Mouse (Mus musculus): Measurements from ENCODE around the gene BC055324. TPM values are rescaled to one million over a fixed set of nuclear protein-coding genes. Genes with fewer than 3 reads are reported as not detected.

Gene BC055324
- polyA plus RNA-seq, 1 experiment = not detected

DNA sequence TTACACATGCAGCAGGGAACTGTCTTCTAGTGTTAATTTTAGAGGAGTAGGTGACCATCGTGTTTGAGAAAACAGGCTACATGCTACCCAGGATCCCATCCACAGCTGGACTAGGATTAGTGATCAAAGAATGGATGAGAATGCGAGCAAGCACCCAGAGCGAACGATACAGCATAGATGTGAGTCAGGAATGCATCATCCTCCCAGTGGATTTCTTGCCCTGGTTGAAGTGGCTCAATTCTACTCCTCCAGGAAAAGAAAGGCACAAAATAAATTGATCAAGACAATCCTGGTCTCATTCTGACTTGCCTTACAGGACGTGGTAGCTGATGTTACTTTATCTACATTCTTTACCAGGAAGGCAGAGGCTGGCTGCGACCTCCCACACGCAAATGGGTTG, 65.8 kb downstream of the BC055324 start, which contains the start of gene Scyl3:
Scyl3 (plus strand) TSS at position 255 of the 400 bp plus-strand sequence.
- Histone ChIP-seq H3K4me1 (ENCODE audit: control insufficient read depth, insufficient read depth, low read length) (peaks cover 9% of the 10 kb centered on the region), H3K4me3 (ENCODE audit: insufficient read depth, low read depth, low read length) (peak within 1 kb of the TSS; percentile 96), H3K27ac (ENCODE audit: insufficient read depth, low read depth, low read length) (peak within 1 kb of the TSS; percentile 92)
- no peak for TF ChIP-seq POLR2A (IDR thresholded peaks at IDR 0.05; ENCODE audit: insufficient read depth, low read depth, low read length)
- no peak for TF ChIP-seq CTCF (IDR thresholded peaks at IDR 0.05; ENCODE audit: insufficient read depth, low read depth, low read length)
- 34% methylated on average over 7 of the region's 7 CpGs for WGBS

DNA sequence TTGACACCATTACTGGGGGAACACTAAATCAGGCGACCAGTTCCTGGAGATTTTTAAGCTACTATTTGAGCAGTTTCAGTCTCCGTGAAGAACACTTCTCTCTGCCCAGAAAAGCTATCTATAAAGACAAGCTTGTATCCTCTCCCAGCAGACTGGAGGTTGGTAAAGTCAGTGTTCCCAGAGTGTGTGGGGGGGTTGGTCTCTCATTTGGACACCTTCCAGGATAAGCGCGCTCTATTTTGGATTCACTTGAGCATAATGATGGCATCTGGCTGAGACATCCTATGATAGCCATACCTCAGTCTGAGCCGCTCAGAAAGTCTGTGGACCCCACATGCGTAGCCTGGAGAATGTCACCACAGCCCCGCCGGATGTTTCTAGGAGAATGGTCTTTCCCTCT, 70.5 kb downstream of the BC055324 start:
- 74% methylated on average over 8 of the region's 8 CpGs for WGBS
- no peaks in the 10 kb centered on the region for H3K4me1 ChIP-seq (ENCODE audit: control insufficient read depth, insufficient read depth, low read length)
- TF ChIP-seq POLR2A (IDR thresholded peaks at IDR 0.05; ENCODE audit: insufficient read depth, low read depth, low read length) = no peak
- no peak for TF ChIP-seq CTCF (IDR thresholded peaks at IDR 0.05; ENCODE audit: insufficient read depth, low read depth, low read length)
- H3K27ac ChIP-seq (ENCODE audit: insufficient read depth, low read depth, low read length) = no peak overlapping the region
- H3K4me3 ChIP-seq (ENCODE audit: insufficient read depth, low read depth, low read length) = no peak overlapping the region

DNA sequence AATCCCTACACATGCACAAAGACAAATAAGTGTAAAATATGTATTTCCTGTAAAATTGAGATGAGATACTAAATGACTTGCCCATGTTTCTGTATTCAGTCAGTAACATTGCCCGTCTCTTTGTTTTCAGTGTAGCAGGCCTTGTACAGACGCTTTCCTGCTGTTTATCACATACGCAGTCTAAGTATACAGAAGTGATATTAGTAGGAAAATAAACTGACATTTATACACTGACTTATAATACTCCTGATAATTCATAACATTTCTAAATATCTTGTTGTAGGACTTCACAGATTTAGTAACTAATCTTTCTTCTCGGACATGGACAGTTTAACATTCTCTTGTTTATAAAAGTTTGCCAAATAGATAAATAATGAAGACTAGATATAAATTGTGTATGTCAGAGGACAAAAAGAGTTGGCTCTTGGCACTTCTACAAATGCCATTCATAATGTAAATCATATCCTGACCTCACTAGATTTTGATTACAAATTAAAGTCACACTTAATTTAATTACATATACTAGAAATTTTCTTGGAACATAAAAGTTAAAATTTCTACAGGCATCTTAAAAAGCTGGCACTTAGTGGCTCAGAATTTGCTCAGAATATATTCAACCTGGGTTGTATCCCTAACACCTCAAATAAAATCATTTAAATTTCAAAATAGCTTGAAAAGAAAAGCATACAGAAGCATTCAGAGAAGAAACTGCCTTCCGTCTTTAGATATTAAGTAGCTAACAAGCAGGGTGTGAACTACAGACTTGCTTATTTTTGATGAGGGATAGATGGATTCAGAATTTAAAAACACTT, 77.0 kb downstream of the BC055324 start:
- TF ChIP-seq CTCF (IDR thresholded peaks at IDR 0.05; ENCODE audit: insufficient read depth, low read depth, low read length) = no peak
- no peak for TF ChIP-seq POLR2A (IDR thresholded peaks at IDR 0.05; ENCODE audit: insufficient read depth, low read depth, low read length)
- WGBS = 96% methylated on average over 5 of the region's 5 CpGs
- no peak overlapping the region for H3K27ac ChIP-seq (ENCODE audit: insufficient read depth, low read depth, low read length)
- no peak overlapping the region for H3K4me3 ChIP-seq (ENCODE audit: insufficient read depth, low read depth, low read length)
- no peaks in the 10 kb centered on the region for H3K4me1 ChIP-seq (ENCODE audit: control insufficient read depth, insufficient read depth, low read length)

DNA sequence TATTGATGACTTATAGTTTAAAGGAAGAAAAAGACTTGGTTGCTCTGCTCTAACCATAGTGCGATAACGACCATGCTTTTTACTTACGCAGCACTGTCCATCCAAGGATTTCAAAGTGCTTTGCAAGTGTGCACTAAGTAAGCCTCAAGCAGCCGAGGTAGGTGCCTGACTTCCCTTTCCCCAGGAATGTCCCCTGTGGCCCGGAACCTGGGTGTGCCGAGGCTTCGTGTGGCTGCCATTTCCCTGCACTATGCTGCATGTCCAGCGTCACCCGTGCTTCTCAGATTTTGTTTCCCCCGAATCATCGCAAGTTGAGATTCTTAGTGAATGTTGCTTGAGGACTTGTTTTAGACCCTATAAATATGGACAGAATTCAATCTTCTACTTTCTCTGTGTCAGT, 82.6 kb downstream of the BC055324 start:
- WGBS = 92% methylated on average over 11 of the region's 11 CpGs
- TF ChIP-seq POLR2A (IDR thresholded peaks at IDR 0.05; ENCODE audit: insufficient read depth, low read depth, low read length) (no peak), CTCF (IDR thresholded peaks at IDR 0.05; ENCODE audit: insufficient read depth, low read depth, low read length) (no peak)
- no peak overlapping the region for H3K27ac ChIP-seq (ENCODE audit: insufficient read depth, low read depth, low read length)

DNA sequence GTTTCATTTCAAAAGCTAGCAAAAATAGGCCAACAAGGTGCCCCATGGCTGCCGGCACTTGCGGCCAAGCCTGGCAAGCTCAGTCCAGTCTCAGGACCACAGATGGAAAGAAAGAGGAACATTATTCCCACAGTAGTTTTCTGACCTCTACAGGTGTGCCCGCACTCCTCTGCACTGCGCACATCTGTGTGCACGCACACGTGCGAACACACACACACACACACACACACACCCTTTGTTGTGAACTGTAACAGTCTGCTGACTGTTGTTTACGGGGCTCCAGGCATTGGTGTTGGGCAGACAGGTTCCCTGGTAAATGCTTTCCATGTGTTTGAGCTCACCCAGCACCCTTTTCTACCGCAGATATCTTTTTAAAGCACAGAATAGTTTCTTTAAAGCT, 83.8 kb downstream of the BC055324 start:
- Histone ChIP-seq H3K4me3 (ENCODE audit: insufficient read depth, low read depth, low read length) (no peak overlapping the region), H3K4me1 (ENCODE audit: control insufficient read depth, insufficient read depth, low read length) (no peaks in the 10 kb centered on the region), H3K27ac (ENCODE audit: insufficient read depth, low read depth, low read length) (no peak overlapping the region)
- TF ChIP-seq POLR2A (IDR thresholded peaks at IDR 0.05; ENCODE audit: insufficient read depth, low read depth, low read length) (no peak), CTCF (IDR thresholded peaks at IDR 0.05; ENCODE audit: insufficient read depth, low read depth, low read length) (no peak; the same call in 1 of the 2 replicates)
- WGBS = 93% methylated on average over 9 of the region's 9 CpGs

More for the DNA sequence above, 82.6 kb downstream of the BC055324 start:
- Histone ChIP-seq H3K4me1 (ENCODE audit: control insufficient read depth, insufficient read depth, low read length) (no peaks in the 10 kb centered on the region), H3K4me3 (ENCODE audit: insufficient read depth, low read depth, low read length) (no peak overlapping the region)

DNA sequence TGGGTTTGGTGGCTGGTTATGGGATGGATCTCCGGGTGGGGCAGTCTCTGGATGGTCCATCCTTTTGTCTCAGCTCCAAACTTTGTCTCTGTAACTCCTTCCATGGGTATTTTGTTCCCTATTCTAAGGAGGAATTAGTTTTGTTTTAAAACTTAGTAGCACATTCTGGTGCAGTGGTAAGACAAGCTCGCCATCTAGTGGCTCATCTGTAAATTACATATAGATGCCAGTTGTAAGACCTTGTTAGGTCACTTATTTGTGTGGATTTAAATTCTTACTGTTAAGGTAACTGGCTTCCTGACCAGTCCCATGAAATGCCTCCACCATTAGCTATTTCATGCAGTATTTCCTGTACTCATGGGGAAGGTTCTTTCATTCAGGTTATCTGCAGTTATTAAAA, 84.3 kb downstream of the BC055324 start:
- TF ChIP-seq POLR2A (IDR thresholded peaks at IDR 0.05; ENCODE audit: insufficient read depth, low read depth, low read length) = no peak
- TF ChIP-seq CTCF (IDR thresholded peaks at IDR 0.05; ENCODE audit: insufficient read depth, low read depth, low read length) = no peak
- Histone ChIP-seq H3K4me3 (ENCODE audit: insufficient read depth, low read depth, low read length) (no peak overlapping the region), H3K4me1 (ENCODE audit: control insufficient read depth, insufficient read depth, low read length) (no peaks in the 10 kb centered on the region), H3K27ac (ENCODE audit: insufficient read depth, low read depth, low read length) (no peak overlapping the region)
- WGBS = 9% methylated on average over 2 of the region's 2 CpGs

DNA sequence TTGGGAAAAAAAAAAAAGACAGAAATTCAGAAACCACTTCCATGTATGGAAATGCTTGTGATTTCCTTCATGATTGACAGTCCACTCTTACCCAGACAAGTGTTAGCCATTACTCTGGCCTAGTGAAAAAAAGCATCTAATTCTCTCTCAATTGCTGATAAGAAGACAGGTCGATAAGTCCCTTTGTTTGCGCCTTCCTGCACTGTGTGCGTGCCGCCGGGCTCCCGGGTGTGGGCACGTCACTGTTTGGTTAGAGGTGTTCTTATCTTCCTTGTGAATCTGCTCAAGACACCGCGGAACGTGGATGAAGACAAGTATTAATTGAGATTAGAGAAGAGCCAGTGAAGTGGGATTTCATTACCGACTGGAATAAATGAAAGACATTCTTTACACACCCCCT, 86.2 kb downstream of the BC055324 start:
- WGBS = 61% methylated on average over 11 of the region's 11 CpGs
- Histone ChIP-seq H3K27ac (ENCODE audit: insufficient read depth, low read depth, low read length) (no peak overlapping the region), H3K4me3 (ENCODE audit: insufficient read depth, low read depth, low read length) (no peak overlapping the region), H3K4me1 (ENCODE audit: control insufficient read depth, insufficient read depth, low read length) (no peaks in the 10 kb centered on the region)
- TF ChIP-seq POLR2A (IDR thresholded peaks at IDR 0.05; ENCODE audit: insufficient read depth, low read depth, low read length) (no peak), CTCF (IDR thresholded peaks at IDR 0.05; ENCODE audit: insufficient read depth, low read depth, low read length) (no peak)

DNA sequence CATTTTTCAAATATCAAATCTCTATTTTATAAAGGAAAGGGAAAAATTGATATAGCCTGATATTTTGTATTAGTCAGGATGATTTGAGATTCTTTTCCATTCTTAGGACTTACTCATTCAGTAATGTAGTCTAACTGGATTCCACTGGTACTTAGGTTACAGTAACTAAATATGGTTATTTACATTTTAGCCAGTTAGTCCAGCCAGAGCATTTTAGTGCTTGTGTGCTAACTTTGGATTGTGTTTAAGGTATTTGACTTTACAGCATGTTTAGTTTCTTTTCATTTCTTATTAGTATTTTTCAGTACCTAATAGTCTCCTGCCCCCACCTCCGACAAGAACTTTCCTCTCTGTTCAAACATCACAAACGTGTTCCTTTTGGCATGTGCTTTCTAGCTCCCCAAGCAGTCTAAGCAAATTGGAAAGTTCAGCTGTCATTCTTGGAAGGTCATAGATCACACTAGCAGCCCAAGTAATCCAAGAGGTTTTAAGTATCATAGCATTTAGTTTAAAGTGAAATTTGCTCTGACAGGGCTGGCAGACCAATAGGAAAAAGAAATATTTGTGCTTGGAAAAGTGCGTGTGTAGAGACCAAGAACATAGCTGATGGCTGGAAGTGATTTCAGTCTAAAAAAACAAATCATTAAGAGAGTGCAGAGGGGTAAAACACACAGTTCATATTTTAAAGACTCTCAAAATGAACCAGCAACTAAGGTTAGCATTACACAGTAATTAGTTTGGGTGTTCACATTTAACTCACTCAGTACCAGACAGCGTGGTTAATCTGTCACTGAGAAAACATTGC, 87.4 kb downstream of the BC055324 start:
- WGBS = 69% methylated on average over 4 of the region's 4 CpGs
- Histone ChIP-seq H3K4me1 (ENCODE audit: control insufficient read depth, insufficient read depth, low read length) (no peaks in the 10 kb centered on the region), H3K4me3 (ENCODE audit: insufficient read depth, low read depth, low read length) (no peak overlapping the region), H3K27ac (ENCODE audit: insufficient read depth, low read depth, low read length) (no peak overlapping the region)
- no peak for TF ChIP-seq CTCF (IDR thresholded peaks at IDR 0.05; ENCODE audit: insufficient read depth, low read depth, low read length)
- TF ChIP-seq POLR2A (IDR thresholded peaks at IDR 0.05; ENCODE audit: insufficient read depth, low read depth, low read length) = no peak

DNA sequence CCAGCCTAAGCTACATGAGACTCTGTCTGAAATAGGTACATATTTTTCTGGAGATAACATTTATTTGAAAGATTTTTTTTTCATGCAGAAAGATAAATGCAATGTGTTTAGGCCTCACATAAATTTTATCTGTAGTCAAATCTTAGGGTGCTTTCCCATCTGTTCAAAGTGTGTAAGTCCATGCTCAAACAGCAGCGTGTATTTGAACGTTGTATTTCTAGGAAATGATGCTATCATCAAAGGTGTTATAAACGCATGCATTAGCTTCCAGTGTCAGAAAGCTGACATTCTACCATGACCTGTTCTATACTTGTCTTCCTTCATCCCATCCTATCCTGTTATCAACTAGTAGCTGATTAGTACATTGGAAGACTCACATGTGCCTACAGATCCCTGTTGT, 91.2 kb downstream of the BC055324 start:
- Histone ChIP-seq H3K4me3 (ENCODE audit: insufficient read depth, low read depth, low read length) (no peak overlapping the region), H3K4me1 (ENCODE audit: control insufficient read depth, insufficient read depth, low read length) (no peaks in the 10 kb centered on the region), H3K27ac (ENCODE audit: insufficient read depth, low read depth, low read length) (no peak overlapping the region)
- no peak for TF ChIP-seq POLR2A (IDR thresholded peaks at IDR 0.05; ENCODE audit: insufficient read depth, low read depth, low read length)
- TF ChIP-seq CTCF (IDR thresholded peaks at IDR 0.05; ENCODE audit: insufficient read depth, low read depth, low read length) = no peak
- WGBS = 94% methylated on average over 3 of the region's 3 CpGs
